Mouse (Mus musculus) brain, adult 2 months (tissue): ENCODE measurements at regions not wholly inside any gene's neighbourhood (a gene's known extent, or its start where the extent isn't known, plus 50 kb on each side); places are given as distances from the start of the nearest gene placed in this dataset.
"Not testable (repeated sequence)": the region's sequence is repeated elsewhere in the genome, so short reads cannot be mapped to it uniquely, and the experiment has no call there.

Source experiments
- DNase-seq: peaks from one replicate; pipeline ENCODE4 v3.0.0; 2011; ENCODE audit warnings: low read depth, low spot score

DNA sequence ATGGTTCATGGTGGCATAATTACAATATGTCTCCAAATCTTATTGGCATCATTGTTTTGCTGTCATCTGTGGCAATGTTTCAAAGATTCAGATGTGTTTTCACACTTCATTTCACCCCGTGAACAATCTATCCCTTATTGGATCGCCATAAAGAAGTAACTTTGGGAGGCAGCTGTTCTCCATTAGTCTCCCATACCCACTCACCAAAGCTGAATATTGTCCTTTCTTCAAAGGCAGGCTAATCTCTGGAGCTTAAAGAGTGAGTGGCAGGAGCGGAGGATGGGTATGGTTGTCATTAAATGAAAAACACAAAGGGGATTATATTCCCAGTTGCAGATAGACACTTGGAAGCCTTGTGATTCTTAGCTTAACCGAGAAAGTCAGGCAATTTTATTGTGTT is 2660.3 kb upstream of the Gm12353 start:
- DNase-seq, result no peak

DNA sequence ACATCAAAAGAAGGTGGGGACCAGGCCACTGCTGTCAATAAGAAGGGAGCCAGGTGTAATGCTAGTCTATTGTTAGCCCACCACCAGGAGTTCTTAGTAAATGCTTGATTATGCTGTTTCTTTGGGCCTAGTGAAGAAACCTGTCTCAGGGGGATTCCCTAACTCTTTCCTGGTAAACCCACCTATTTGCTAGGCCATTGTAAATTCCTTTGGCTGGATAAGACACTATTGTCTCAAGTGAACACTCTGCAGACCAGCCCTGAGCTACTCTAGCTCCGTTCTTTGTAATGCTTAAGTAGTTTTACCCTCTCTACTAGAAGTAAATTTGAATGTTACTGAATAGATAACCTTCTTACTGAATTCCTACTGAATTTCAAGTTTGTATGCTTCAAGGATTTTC is 2650.7 kb upstream of the Gm12353 start:
- DNase-seq, result not testable (repeated sequence)

GRCm38 (mm10) chr4:16954991-16955390 is 2650.3 kb upstream of the Gm12353 start:
- DNase-seq, result not testable (repeated sequence)

DNA sequence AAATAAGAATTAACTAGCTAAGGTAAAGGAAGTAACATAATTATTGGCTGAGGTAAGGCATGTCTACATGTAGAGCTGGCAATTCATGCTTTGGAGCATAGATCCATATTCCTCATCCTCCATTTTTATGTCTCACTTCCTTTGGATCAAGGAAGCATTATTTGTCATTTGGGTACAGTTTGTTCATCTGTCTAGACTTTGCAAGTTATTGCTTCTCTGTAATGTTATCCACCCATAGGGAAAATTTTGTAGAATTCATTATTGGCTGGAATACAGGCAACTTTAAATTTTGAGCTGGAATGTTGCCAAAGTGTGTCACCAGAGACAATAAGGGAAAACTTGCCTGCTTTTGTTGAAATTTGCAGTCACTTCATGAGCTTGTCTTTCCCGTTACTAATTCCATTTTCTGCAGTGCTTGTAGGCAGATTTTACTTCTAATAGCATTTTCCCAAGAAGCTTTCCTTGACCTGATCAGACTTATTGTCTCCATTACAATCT is 2623.5 kb upstream of the Gm12353 start:
- peak; percentile 7 for DNase-seq

GRCm38 (mm10) chr4:17026685-17027084 is 2578.6 kb upstream of the Gm12353 start:
- peak; percentile 9 for DNase-seq
